Mouse (Mus musculus) adrenal gland, postnatal 14 days (tissue): ENCODE measurements around the gene Ttf2. TPM values are rescaled to one million over a fixed set of nuclear protein-coding genes. Genes with fewer than 3 reads are reported as not detected.
A peak's percentile ranks its signal among the peaks of the same experiment; 100 is the strongest.

ENCODE experiments used
- DNase-seq: peaks from one replicate; pipeline ENCODE4 v3.0.0; 2021; ENCODE audit warnings: mixed read lengths
- total RNA-seq: library from RNA; stranded (reverse); gene quantifications from 2 replicates; pipeline ENCODE4 v1.2.3, GENCODE M21; 2021

Ttf2 gene
- total RNA-seq, 1 experiment from 2014 or later = 9.5 TPM

DNA sequence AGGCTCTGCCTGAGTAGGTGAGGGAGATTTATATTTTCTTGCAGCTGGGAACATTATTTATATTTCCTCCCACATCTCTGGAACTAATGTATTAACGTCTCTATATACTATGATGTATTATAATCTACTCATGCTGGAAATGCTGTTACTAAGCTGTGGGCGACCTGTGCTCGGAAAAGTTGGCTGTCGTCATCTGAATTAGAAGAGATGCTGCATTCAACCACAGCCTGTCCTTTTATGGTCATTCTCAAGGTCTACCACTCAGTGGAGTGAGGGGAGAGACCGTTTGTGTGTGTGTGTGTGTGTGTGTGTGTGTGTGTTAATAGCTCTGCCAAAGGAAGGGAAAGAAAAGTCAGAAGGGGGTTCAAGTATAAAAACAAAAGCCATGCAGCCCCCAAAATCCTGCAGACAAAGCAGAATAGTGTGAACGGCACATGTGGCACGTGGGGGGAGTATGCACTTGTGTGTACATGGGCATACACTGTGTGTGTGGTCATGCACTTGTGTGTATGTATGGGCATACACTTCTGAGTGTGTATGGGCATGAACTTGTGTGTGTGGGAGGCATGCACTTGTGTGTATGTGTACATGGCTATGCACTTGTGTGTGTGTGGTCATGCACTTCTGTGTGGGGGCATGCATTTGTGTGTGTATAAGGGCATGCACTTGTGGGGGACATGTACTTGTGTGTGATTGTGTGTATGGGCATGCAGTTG, 57.8 kb downstream of the Ttf2 start:
- DNase-seq = peak; percentile 26

DNA sequence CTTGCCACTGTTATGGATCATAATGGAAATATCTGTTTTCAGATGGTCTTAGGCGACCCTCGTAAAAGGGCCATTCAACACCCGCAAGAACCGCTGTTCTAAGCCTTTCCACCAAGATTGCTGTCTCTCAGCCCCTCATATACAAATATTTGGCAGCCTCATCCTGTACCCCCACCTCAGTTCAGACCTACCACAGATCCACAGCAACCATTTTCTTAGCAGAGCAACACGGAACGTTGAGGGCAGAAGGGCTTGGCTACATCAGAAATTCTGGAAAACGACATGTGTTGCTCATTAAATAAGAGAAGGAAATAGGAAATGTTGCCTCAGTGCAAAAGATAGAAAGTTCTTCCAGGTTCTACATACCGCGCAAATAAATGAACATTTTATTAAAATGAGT, 58.4 kb downstream of the Ttf2 start:
- no peak for DNase-seq

DNA sequence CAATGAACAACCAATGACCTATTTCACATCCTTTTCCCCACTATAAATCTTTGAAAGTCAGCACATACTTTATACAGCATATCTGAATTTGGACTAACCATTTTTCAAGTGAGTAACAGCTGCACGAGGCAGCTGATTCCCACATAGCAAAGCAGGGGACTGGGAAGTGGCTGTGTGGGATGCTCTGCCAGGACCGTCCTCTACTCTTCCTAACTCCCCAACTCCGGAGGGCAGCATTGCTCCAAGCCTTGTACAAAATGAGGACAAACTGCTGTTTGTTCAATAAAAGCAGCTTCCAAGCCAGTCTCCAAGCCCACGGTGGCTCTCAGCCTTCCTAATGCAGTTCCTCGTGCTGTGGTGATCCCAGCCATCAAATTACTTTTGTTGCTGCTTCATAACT, 58.8 kb downstream of the Ttf2 start:
- DNase-seq = no peak

DNA sequence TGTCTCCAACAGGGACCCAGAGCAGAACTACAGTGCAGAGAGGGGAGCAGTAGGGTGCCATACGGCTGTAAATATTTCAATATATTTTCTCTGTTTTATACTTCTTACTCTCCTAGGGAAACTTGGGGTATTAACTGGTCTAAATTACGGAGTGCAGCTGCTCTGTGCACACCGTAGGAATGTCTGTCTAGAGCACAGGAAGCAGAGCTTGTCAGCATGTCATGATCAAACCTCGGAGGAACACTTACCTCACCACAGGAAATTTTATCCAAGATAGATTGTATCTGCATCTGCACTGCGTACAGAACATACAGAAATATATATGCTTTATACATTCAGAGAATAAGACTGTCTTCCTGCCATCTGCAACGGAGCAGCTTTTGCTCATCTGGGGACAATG, 60.9 kb downstream of the Ttf2 start:
- DNase-seq = no peak

DNA sequence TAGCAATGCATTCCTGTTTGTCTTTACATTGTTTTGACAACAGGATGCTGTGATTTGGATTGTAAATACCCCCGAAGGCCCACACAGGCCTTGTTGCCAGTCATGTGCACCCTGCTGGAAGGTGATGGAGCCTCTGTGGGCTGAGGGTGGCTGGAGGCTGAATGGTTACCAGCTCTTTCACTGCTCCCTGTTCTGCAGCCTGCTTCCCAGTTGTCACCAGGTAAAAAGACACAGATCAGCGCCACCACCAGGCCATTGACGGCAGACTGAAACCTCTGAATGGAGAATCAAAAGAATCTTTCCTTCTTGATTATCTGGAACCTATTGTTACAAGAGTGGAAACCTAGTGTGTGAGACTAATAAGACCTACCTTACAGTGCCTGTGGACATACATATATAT, 62.5 kb downstream of the Ttf2 start:
- DNase-seq = peak; percentile 61

DNA sequence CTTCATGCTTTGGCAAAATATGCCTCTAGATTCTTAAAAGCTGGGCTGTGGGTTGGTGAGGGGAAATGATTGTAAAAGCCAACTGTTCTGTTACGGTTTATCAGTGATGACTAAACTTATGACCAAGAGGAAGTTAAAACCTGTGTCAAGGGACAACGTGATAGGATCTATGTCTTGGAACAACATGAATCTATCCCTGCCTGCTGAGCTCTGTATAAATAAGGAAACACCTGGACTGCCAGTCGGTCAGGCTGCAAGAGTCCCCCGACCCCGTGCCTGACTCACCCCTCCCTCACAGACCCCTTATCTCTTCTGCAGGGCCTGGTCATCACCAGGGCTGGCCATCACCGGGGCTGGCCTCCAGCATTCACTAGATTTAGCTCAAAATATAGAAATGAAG, 63.3 kb downstream of the Ttf2 start:
- DNase-seq = no peak

DNA sequence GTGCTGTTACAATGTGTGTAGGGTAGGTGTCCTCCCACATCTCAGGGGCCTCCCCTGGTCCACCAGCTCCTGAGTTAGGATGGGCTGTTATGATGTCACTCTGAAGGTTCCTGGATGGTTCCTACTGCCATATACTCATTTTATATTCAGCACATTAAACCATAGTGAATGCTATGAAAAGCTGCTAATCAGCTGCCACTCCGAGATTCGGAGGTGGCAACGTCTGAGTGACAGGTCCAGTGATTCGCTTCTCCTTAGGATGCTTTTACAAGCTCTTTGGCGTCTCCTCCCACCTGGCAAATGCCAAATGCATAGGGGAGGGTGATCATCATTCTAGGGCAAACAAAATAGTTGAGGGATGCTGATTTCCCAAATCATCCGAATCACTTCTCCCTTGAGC, 74.0 kb downstream of the Ttf2 start:
- DNase-seq = no peak

DNA sequence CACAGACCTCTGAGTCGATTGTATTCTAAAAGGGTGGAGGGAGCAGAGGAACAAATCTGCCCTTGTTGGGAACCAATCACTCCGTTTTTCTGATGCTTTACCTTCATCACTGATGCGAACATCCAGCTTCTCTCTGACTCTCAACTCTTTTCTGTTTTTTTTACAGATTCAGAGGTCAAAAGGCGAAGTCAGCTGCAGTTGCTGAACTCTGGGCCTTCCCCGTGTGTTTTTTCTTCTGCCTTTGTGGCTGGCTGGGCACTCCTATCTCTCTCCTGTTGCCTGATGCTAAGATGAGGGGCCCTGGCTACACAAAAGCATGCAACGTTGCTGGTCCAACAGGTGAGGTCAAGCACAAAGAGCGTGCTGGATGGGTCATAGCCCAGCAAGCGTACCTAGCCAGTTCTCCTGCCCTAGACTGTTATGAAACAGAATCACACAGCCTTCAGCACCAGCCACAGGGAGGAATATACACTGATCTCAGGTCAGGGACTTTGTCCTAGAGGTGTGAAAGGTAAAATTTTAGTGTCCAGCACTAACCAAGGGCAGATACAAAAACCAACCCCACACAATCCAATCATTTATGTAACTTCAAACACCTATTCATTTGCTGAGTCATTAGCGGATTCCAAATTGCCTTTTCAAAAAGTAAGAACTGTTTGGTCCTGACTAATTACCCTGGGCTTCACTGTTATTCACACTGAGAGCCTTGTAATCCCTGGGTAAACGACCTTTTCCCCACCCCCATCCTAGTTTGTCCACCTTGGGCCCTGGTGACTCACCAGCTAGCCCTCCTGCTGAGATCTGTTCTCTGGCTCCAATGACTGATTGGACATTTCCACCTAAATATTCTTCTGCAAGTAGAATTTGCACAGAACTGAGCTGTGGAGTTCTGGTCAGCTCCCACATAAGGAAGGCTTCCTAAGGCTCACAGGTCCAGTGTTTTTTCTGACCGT, 76.8 kb downstream of the Ttf2 start:
- DNase-seq = peak; percentile 32

DNA sequence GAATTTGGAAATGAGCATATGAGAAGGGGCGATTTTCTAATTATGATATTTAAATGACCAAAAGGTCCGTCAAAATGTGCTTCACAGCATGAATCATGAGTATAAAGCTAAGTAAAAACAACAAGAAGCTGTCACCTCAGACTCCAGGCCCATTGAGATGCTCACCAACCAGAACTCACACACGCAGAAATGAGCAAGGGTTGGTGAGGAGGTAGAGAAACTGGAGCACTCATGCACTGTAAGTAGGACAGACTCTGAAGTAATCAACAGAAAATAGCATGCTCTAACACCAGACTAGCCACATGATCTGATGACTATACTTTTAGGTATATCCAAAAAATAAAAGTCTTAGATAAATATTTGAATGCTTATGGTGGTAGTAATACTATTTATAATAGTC, 79.1 kb downstream of the Ttf2 start:
- no peak for DNase-seq

DNA sequence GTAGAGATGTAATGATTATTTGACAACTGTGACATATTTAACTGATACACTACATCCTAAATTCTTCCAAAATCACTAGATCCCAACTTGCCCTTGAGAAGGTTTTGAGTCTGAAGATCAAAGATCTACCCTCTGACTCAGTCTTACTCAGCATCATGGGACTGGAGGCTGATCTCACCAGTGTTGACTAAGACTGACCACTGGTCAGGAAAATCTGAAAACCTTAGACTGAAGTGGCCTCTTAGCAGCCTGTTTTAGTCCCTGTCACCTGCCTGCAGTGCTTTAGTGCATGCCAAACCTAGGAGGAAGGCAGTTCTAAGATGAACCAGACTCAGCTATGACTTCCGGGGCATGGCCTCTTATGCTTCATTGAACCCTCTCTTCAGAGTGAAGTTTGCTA, 80.2 kb downstream of the Ttf2 start:
- no peak for DNase-seq

Other genes with a start within 250 kb of the Ttf2 start
- 0.37 and 0.41 TPM in 2 replicates for gene Vtcn1, start 144.2 kb downstream of the Ttf2 start, total RNA-seq
- gene Trim45, start 47.5 kb downstream of the Ttf2 start, total RNA-seq = 3.0 and 3.5 TPM in 2 replicates
- gene Cd101, start 59.9 kb upstream of the Ttf2 start, total RNA-seq = 0.15 and 0.30 TPM in 2 replicates
- 32.1 and 33.3 TPM in 2 replicates for gene Ptgfrn, start 140.6 kb upstream of the Ttf2 start, total RNA-seq